Mouse (Mus musculus) CD4-positive naive resting alpha-beta T cell, adult 76 days (primary cell): Measurements from ENCODE around the gene Ern2. TPM values are rescaled to one million over a fixed set of nuclear protein-coding genes. Genes with fewer than 3 reads are reported as not detected.

Experiments used
- total RNA-seq: library from RNA; stranded (reverse); gene quantifications from one replicate; pipeline ENCODE4 v1.2.4, GENCODE M21; 2023

Ern2 gene
- total RNA-seq: not detected

DNA sequence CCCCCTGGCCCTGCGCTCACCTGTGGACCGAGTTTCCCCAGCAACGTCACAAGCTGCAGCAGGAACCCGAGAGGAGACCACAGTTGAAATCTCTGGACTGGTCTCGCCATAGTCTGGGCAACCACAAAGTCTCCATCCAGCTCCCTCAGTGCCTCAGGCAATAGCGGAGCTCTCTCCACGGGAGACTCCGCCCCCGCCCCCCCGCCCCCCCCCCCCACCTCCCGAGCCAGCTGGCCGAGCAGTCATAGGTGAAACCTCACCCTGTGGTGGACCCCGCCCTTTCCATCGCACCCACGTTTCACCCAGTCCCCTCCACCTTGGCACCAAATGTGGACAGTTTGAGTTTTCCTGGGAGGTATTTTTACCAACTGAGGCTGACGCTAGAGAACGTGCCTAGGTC is at the start of gene Ern2:
TSS of gene Ern2 (minus strand) at position 165 of the 400 bp plus-strand sequence.

DNA sequence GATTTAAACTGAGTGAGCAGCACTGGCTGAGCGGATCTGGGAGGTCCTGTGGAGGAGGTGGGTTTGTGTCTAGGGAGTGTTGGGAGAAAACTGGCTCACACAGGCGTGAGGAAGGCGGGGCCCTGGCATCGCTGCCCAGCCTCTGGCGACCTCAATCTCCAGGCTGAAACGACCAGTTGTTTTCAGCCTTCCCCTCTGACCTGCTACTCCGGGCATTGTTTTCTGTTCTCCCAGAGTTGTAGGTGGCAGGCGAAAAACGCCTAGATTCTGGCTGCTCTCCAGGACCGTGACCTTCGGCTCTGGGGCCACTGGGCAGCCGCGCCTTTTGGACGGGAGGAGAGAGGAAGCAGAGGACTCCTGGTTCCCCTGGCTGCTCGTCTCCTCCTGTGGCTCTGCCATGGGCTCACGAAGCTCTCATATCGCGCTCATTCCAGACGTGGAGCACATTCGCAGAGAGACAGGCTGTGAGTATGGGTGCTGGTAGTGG is 33.4 kb upstream of the Ern2 start, which contains the start of gene Chp2:
TSS of gene Chp2 (plus strand) at position 182 of the 487 bp plus-strand sequence.

DNA sequence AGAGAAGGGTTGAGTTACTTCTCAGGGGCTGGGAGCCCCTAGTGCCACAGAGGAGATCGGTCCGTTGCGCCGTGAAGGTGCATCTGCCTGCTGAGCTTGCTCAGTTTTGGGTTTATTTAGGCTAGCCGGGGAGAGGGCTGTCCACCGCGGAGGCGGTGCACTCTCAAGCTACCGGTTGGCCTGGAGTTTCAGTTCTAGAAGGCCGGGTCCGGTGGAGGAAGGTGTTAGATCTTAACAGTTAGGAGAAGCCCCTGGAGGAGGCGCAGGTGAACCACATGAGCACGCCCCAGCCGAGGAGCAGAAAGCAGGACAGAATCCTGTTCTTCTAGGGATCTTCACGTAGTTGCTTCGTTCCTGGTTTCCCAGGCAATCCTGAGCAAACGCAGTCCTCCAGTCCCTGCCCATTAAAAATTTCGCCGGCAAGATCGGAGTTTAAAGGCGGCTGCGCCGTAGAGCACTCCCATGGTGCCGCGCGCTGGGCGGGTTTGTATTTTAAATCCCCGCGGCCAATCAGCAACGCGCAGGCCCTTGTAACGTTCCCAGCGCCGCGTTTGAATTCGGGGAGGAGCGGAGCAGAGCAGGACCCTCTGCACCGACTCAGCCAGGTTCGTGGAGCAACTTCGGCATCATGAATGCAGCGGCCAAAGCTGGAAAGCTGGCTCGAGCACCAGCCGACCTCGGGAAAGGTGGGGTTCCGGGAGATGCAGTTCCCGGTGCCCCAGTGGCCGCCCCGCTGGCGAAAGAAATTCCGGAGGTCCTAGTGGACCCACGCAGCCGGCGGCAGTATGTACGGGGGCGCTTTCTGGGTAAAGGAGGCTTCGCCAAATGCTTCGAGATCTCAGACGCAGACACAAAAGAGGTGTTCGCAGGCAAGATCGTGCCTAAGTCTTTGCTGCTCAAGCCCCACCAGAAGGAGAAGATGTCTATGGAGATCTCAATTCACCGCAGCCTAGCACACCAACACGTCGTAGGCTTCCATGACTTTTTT is 26.8 kb downstream of the Ern2 start, which contains the start of gene Plk1:
TSS of gene Plk1 (plus strand) at position 525 of the 988 bp plus-strand sequence.

GRCm38 (mm10) chr7:122132497-122133337 is 53.3 kb downstream of the Ern2 start, which contains the start of the genes Palb2 and Dctn5:
Palb2 (minus strand) TSS chr7:122132985.
Dctn5 (plus strand) TSS chr7:122133041.

Other genes starting within 250 kb of the Ern2 start
- 11.4 TPM for gene Cog7, start 204.5 kb downstream of the Ern2 start, total RNA-seq
- gene Gga2, start 165.0 kb downstream of the Ern2 start, total RNA-seq: 25.8 TPM
- 38.5 TPM for gene Ubfd1, start 119.0 kb downstream of the Ern2 start, total RNA-seq
- 14.5 TPM for gene Ears2, start 118.9 kb downstream of the Ern2 start, total RNA-seq
- 70.8 TPM for gene Ndufab1, start 84.3 kb downstream of the Ern2 start, total RNA-seq
- gene Palb2, start 53.2 kb downstream of the Ern2 start, total RNA-seq: 2.6 TPM
- 67.8 TPM for gene Dctn5, start 53.2 kb downstream of the Ern2 start, total RNA-seq
- gene Plk1, start 26.8 kb downstream of the Ern2 start, total RNA-seq: 3.0 TPM
- gene Chp2, start 33.3 kb upstream of the Ern2 start, total RNA-seq: not detected
- 161 TPM for gene Prkcb, start 102.5 kb upstream of the Ern2 start, total RNA-seq